Mouse (Mus musculus) adrenal gland, postnatal 4 days (tissue): ENCODE measurements at regions not wholly inside any gene's neighbourhood (a gene's known extent, or its start where the extent isn't known, plus 50 kb on each side); places are given as distances from the start of the nearest gene placed in this dataset.

Source experiments
- DNase-seq, 2 experiments: peaks; one replicate each; pipeline ENCODE4 v3.0.0; 2021 to 2022; ENCODE audit warnings: low spot score in 2 of 2, mixed read lengths in 2 of 2

- no peak for DNase-seq
These were observed 54.7 kb upstream of the Irx5 start for GRCm38 (mm10) chr8:92302694-92303093.

- no peak for DNase-seq
These were observed 56.4 kb upstream of the Irx5 start for GRCm38 (mm10) chr8:92301029-92301428.

- no peak for DNase-seq
These were observed 70.3 kb upstream of the Irx5 start for GRCm38 (mm10) chr8:92286841-92287811.

- no peak for DNase-seq
These were observed 81.7 kb upstream of the Irx5 start for GRCm38 (mm10) chr8:92275755-92276154.

GRCm38 (mm10) chr8:92272726-92273125 lies 84.7 kb upstream of the Irx5 start:
- DNase-seq: no peak

GRCm38 (mm10) chr8:92272073-92272472 lies 85.4 kb upstream of the Irx5 start:
- no peak for DNase-seq

GRCm38 (mm10) chr8:92270636-92271035 lies 86.8 kb upstream of the Irx5 start:
- no peak for DNase-seq

- DNase-seq: no peak
These were observed 90.0 kb upstream of the Irx5 start for GRCm38 (mm10) chr8:92267415-92267814.

- no peak for DNase-seq
These were observed 97.4 kb upstream of the Irx5 start for GRCm38 (mm10) chr8:92260056-92260455.

GRCm38 (mm10) chr8:92258258-92258657 lies 99.2 kb upstream of the Irx5 start:
- no peak for DNase-seq

- no peak for DNase-seq
These were observed 104.6 kb upstream of the Irx5 start for GRCm38 (mm10) chr8:92252597-92253375.

- DNase-seq: no peak
These were observed 111.1 kb upstream of the Irx5 start for GRCm38 (mm10) chr8:92246301-92246700.

GRCm38 (mm10) chr8:92240686-92241275 lies 116.6 kb upstream of the Irx5 start:
- DNase-seq: no peak

- no peak for DNase-seq
These were observed 125.8 kb upstream of the Irx5 start for GRCm38 (mm10) chr8:92231326-92232225.

GRCm38 (mm10) chr8:92229526-92229925 lies 127.9 kb upstream of the Irx5 start:
- DNase-seq: no peak

- DNase-seq: no peak
These were observed 132.5 kb upstream of the Irx5 start for GRCm38 (mm10) chr8:92224929-92225328.

- DNase-seq: no peak
These were observed 134.4 kb upstream of the Irx5 start for GRCm38 (mm10) chr8:92222992-92223391.

GRCm38 (mm10) chr8:92219181-92219890 lies 138.1 kb upstream of the Irx5 start:
- no peak for DNase-seq

GRCm38 (mm10) chr8:92217521-92217920 lies 139.9 kb upstream of the Irx5 start:
- DNase-seq: no peak

- DNase-seq: no peak
These were observed 141.2 kb upstream of the Irx5 start for GRCm38 (mm10) chr8:92216176-92216575.
